Mouse (Mus musculus): ENCODE data around the gene Pde3a.
"Not testable (repeated sequence)": the region's sequence is repeated elsewhere in the genome, so short reads cannot be mapped to it uniquely, and the experiment has no call there.

- TF ChIP-seq POLR2A (IDR thresholded peaks at IDR 0.05; ENCODE audit: borderline replicate concordance, extremely low read depth, insufficient read depth, insufficient read length, poor library complexity, severe bottlenecking); CTCF (IDR thresholded peaks at IDR 0.05; ENCODE audit: borderline replicate concordance, extremely low read depth, insufficient read depth, insufficient read length): not testable (repeated sequence)
These were observed 78.1 kb downstream of the Pde3a start for GRCm38 (mm10) chr6:141327134-141327533.
